Mouse (Mus musculus): ENCODE measurements around the gene Ak2.

DNA sequence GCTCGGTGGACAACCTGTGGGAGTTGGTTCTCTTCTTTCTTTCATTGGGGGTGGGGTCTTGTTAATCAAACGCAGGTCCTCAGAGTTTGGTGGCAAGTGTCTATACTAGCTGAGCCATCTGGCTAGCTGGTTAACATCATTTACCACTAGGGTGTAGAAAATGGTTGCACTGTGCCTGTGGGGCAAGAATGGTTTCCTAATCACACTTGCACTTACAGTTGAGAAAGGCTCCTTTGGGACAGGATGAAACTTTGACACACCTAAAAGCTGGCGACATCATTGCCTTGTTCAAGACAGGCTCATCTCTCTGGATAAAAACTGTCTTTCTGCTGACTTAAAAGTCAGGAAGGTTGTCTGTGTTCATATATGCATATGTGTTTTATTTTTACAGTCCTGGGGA is 418 bp downstream of the Ak2 start:
- TF ChIP-seq CTCF (IDR thresholded peaks at IDR 0.05; ENCODE audit: low read depth) (no peak), EP300 (IDR thresholded peaks at IDR 0.05; ENCODE audit: low read depth) (no peak)
